In the genomic region with DNA sequence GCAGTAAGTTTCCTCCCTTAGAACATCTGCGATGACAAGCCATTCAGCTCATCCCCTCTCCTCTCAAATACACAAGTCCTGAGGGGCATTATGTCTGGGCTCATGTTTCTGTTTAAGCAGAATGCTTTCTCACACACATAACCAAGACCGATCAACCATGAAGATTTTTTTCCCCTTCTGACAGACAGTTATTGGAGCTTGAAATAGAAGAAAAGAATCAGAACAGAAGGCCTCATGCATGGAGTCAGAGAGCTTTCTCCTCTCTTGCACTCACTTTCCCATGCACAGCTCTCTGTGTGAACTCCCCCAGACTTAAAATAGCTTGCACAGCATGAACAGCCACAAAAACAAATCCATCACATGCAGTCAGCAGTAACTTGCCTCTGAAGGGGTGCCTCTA, we compare ENCODE assay signal across 14 mouse cellular contexts.
A peak's percentile ranks its signal among the peaks of the same experiment; 100 is the strongest.
DNase-seq lines count a peak whose midpoint lies in the region; ATAC-seq lines count a peak whose summit lies in the region.
"Had no signal": no experiment of that assay in that cellular context is flagged by ENCODE, and none has a peak within 500 bp of the region (broad histone marks: within the 10 kb centered on the region; RNA-seq: fewer than 3 reads in every experiment).

No protein-coding gene starts in this region.

- H3K4me2 ChIP-seq in kidney, embryonic 16.5 days (replicated peaks; ENCODE audit: low read depth, low read length), result no peak overlapping the region
- no peak overlapping the region for H3K4me2 ChIP-seq in forebrain, embryonic 12.5 days
- H3K4me2 ChIP-seq in hindbrain, embryonic 16.5 days (ENCODE audit: low read length), result no peak overlapping the region
- H3K4me2 ChIP-seq in neural tube, embryonic 15.5 days, result no peak overlapping the region

- no peaks in the 10 kb centered on the region for H3K36me3 ChIP-seq in kidney, embryonic 16.5 days (ENCODE audit: insufficient read depth, low read length)
- peaks cover 6% of the 10 kb centered on the region; the same call in 1 of the 2 replicates for H3K36me3 ChIP-seq in forebrain, embryonic 12.5 days (replicated peaks)
- no peaks in the 10 kb centered on the region for H3K36me3 ChIP-seq in hindbrain, embryonic 16.5 days (ENCODE audit: control insufficient read depth, insufficient read depth, low read length)
- H3K36me3 ChIP-seq in neural tube, embryonic 15.5 days, result no peaks in the 10 kb centered on the region
- H3K36me3 ChIP-seq in limb, embryonic 10.5 days, result no peaks in the 10 kb centered on the region
- H3K36me3 ChIP-seq: heart, embryonic 10.5 days had no signal

- H3K27ac ChIP-seq in kidney, embryonic 16.5 days (ENCODE audit: low read length), result no peak overlapping the region
- peak overlapping the region; percentile 57; the same call in 1 of the 2 replicates for H3K27ac ChIP-seq in forebrain, embryonic 12.5 days
- H3K27ac ChIP-seq in hindbrain, embryonic 16.5 days (ENCODE audit: low read depth, low read length), result peak overlapping the region; percentile 6; the same call in 1 of the 2 replicates
- H3K27ac ChIP-seq in neural tube, embryonic 15.5 days (replicated peaks), result 0 out of 2 replicates have a peak overlapping the region, but pooled peaks have one; percentile 18
- no peak overlapping the region for H3K27ac ChIP-seq in limb, embryonic 10.5 days
- H3K27ac ChIP-seq: heart, embryonic 10.5 days; liver, embryonic 14.5 days; macrophage had no signal

- DNase-seq in kidney, postnatal 4 days, result no peak
- DNase-seq in limb, embryonic 10.5 days (ENCODE audit: low spot score), result no peak
- no peak for DNase-seq in ovary, postnatal 14 days (ENCODE audit: low spot score)
- DNase-seq in gastrocnemius, postnatal 10 days, result no peak
- DNase-seq: B cell, adult 2 months; right cerebral cortex, postnatal 4 days; thymus, postnatal 4 days had no signal

- H3K27me3 ChIP-seq in kidney, embryonic 16.5 days (ENCODE audit: insufficient read depth, low read length), result no peaks in the 10 kb centered on the region
- H3K27me3 ChIP-seq in forebrain, embryonic 12.5 days, result no peaks in the 10 kb centered on the region
- no peaks in the 10 kb centered on the region for H3K27me3 ChIP-seq in hindbrain, embryonic 16.5 days (replicated peaks; ENCODE audit: control insufficient read depth, insufficient read depth, low read length)
- H3K27me3 ChIP-seq in neural tube, embryonic 15.5 days (replicated peaks), result no peaks in the 10 kb centered on the region
- no peaks in the 10 kb centered on the region for H3K27me3 ChIP-seq in limb, embryonic 10.5 days (ENCODE audit: low read depth, poor library complexity, severe bottlenecking)

- no peak overlapping the region for H3K9ac ChIP-seq in kidney, embryonic 16.5 days (replicated peaks; ENCODE audit: low read length)
- no peak overlapping the region for H3K9ac ChIP-seq in forebrain, embryonic 12.5 days
- H3K9ac ChIP-seq in hindbrain, embryonic 16.5 days (ENCODE audit: low read depth, low read length), result no peak overlapping the region
- H3K9ac ChIP-seq in neural tube, embryonic 15.5 days (replicated peaks), result no peak overlapping the region
- H3K9ac ChIP-seq: liver, embryonic 14.5 days had no signal

- peak; percentile 69 for ATAC-seq in kidney, embryonic 16.5 days (ENCODE audit: low FRiP score, low TSS enrichment)
- ATAC-seq in forebrain, embryonic 12.5 days (ENCODE audit: low FRiP score), result peak; percentile 53; the same call in 1 of the 2 replicates
- ATAC-seq in hindbrain, embryonic 16.5 days, result peak; percentile 88
- ATAC-seq in neural tube, embryonic 15.5 days (ENCODE audit: low FRiP score), result peak; percentile 41; the same call in 1 of the 2 replicates

- WGBS in kidney, embryonic 16.5 days, result 32% methylated on average over 2 of the region's 2 CpGs
- 33% methylated on average over 2 of the region's 2 CpGs for WGBS in forebrain, embryonic 12.5 days
- 17% methylated on average over 2 of the region's 2 CpGs for WGBS in hindbrain, embryonic 16.5 days
- WGBS in neural tube, embryonic 15.5 days, result 38% methylated on average over 2 of the region's 2 CpGs
- 89% methylated on average over 2 of the region's 2 CpGs for WGBS in limb, embryonic 10.5 days

- H3K9me3 ChIP-seq in kidney, embryonic 16.5 days (ENCODE audit: low read length), result no peaks in the 10 kb centered on the region
- H3K9me3 ChIP-seq in forebrain, embryonic 12.5 days, result no peaks in the 10 kb centered on the region
- no peaks in the 10 kb centered on the region for H3K9me3 ChIP-seq in hindbrain, embryonic 16.5 days (ENCODE audit: control insufficient read depth, low read length)
- no peaks in the 10 kb centered on the region for H3K9me3 ChIP-seq in neural tube, embryonic 15.5 days (replicated peaks)
- no peaks in the 10 kb centered on the region for H3K9me3 ChIP-seq in limb, embryonic 10.5 days (replicated peaks)
- H3K9me3 ChIP-seq: heart, embryonic 10.5 days had no signal

- H3K4me3 ChIP-seq in kidney, embryonic 16.5 days (ENCODE audit: low read length), result no peak overlapping the region
- no peak overlapping the region for H3K4me3 ChIP-seq in forebrain, embryonic 12.5 days (replicated peaks)
- H3K4me3 ChIP-seq in hindbrain, embryonic 16.5 days (ENCODE audit: low read length), result no peak overlapping the region
- no peak overlapping the region for H3K4me3 ChIP-seq in neural tube, embryonic 15.5 days (replicated peaks)
- no peak overlapping the region for H3K4me3 ChIP-seq in limb, embryonic 10.5 days
- H3K4me3 ChIP-seq: heart, embryonic 10.5 days had no signal

- peaks cover 14% of the 10 kb centered on the region for H3K4me1 ChIP-seq in kidney, embryonic 16.5 days (ENCODE audit: insufficient read depth, low read length)
- peaks cover 10% of the 10 kb centered on the region for H3K4me1 ChIP-seq in forebrain, embryonic 12.5 days
- peaks cover 4% of the 10 kb centered on the region for H3K4me1 ChIP-seq in hindbrain, embryonic 16.5 days (ENCODE audit: control insufficient read depth, insufficient read depth, low read depth, low read length)
- H3K4me1 ChIP-seq in neural tube, embryonic 15.5 days, result no peaks in the 10 kb centered on the region; the same call in 1 of the 2 replicates
- no peaks in the 10 kb centered on the region for H3K4me1 ChIP-seq in limb, embryonic 10.5 days
- H3K4me1 ChIP-seq: heart, embryonic 10.5 days had no signal

Comparison
In these comparisons a context has a peak if more than half of its experiments do, and no peak if none do; other contexts are left out.
1. H3K27ac ChIP-seq: peak in forebrain, embryonic 12.5 days (single experiment), hindbrain, embryonic 16.5 days (single experiment) and neural tube, embryonic 15.5 days (single experiment); none in kidney, embryonic 16.5 days (single experiment) and limb, embryonic 10.5 days (single experiment).
2. Peak in every context shown above with its lines, with median percentiles within 50 percentile points of each other: ATAC-seq.